Mouse (Mus musculus) layer of hippocampus, adult 18-20 months (tissue): ENCODE data around the gene Myo1d. TPM values are rescaled to one million over a fixed set of nuclear protein-coding genes. Genes with fewer than 3 reads are reported as not detected.

ENCODE experiments used
- DNase-seq, 2 experiments: peaks; one replicate each; pipeline ENCODE4 v3.0.0; 2022; ENCODE audit warnings: low spot score in 2 of 2
- total RNA-seq, 2 experiments: library from RNA; stranded (reverse); gene quantifications; 2 replicates each; pipeline ENCODE4 v1.2.3; 2021

Gene Myo1d
- total RNA-seq, 2 experiments from 2014 or later, result 8.6 to 9.9 TPM

DNA sequence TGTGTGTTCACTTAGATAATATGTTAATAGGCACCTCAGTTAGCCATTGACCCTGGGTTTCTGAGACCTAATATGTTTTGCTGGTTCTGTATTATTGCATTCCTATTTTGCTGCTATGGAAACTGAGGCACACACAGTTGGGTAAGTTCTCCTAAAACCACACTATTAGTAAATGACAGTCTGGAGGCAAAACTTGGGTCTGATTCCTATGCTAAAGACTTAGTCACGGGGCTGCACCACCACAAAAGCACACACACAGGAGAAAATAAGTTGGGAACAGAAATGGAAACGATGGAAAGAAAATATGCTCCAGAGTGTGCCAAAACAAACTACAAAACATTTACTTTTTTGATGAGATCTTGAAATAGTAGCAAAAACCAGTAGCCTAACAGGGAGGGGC is 45.1 kb downstream of the Myo1d start:
- no peak for DNase-seq

DNA sequence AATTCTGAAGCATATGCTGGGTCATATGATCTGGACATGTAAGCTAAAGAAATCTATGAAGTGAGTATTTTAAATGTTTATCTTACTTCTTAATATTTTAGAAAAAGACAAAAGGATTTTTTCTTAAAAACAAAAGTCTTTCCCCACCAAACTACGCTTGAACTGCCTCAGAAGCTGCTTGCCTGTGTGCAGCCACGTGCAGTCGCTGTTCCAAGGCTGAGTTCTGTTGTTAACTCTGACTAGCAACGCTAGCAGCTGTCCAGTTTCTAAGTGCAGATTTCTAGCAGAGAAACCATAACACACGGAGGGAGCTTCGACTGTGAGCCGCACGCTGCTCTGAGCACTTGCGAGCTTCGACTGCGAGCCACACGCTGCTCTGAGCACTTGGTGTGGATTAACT is 55.1 kb downstream of the Myo1d start:
- peak; percentile 12 to 47 for DNase-seq

DNA sequence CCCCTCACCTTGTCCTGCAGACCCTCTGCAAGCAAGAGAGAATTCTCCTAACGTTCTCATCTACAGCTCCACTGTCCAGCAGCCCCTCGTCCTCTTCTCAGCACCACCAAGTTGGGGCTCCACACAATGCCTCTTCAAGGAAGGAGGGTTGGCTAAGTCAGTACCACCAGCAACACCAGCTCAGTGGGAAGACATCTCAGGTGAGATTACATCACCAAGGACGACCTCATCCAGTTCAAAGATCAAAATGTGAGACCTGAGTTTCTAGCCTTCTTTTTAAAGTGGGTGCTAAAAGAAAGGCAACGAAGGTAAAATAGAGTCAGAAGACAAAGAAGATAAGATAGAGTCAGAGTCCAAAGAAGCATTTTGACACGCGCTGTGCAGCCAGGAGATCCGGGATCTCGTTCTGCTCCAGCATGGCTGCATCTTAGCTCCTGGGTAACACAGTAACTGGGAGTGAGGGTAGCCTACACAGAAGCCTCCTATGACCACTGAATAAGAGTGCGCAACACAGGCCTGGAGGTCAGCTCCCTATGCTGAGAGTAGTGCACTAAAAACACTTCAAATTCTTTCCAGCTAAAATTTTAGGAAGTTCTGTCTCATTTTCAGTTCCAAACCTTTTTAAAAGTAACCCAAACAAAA is 56.3 kb downstream of the Myo1d start:
- no peak for DNase-seq

DNA sequence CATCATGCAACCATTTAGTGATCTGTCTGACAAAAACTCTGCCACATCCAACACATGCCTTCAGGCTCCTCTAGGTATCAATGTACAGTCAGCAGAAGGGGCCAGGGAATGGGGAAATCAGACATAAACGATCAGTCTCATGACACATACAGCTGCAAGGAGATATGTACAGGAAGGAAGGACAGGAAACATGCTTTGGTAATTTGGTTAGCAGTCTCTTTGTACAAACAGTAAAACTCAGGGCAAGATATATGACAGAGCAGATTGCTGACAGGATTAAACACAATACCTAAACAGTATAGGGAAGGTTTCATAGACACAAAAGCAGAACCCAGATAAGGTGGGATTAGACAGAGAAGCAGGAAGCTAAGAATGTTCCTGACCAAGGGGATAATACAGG is 60.8 kb downstream of the Myo1d start:
- no peak for DNase-seq

DNA sequence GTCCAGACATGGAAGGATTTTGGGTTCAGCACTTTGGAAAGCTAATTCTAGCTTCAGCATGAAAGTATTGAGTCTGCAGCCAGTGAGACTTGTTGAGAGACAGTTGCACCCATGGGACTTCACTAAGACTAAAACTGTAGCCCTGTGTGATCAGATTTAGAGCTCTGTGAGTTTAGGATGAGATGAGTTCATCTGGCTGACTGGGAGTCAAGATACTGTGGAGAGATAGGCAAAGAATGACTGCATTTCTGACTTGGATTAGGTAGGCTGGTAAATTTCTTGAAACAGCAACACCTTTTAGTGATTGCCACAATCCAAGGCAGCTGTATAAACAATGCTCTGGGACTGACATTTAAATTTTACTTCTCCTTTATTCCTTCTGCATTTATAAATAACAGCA is 61.8 kb downstream of the Myo1d start:
- DNase-seq, result no peak

DNA sequence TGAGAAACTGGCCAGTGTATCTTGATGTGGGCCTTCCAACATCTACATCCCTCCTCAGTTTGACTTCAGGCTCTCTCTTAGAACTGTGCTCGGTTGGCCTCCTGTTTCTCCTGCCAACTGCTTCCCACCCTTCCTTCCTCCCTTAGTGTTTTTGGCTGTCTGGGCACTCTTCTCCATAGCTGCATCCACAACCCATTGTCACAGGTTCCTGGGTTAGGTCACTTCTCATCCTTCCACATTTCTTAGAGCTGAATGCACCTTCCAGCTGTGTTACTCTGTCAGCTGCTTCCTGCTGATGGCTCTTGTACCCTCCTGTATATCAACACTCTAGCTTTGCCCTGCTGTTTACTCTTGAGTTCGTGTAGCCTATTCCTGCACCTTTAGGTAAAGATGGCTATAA is 64.7 kb downstream of the Myo1d start:
- DNase-seq, result no peak

DNA sequence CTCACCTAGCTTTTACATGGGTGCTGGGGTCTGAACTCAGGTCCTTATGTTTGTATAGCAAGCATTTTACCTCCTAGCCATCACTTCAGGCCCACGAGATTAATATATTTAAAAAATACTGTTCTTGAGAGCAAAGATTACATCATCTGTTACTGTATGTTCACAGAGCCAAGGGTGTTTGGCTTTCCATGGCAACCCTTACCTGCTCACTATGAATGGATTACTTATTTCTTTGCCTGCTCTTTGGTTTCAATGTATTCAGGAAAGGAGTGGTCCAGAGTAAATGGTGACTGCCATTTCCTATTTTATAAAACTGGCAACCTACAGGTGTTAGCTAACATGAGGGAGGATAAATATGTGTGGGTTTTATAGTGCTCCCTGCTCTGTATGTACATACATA is 66.1 kb downstream of the Myo1d start:
- no peak for DNase-seq

DNA sequence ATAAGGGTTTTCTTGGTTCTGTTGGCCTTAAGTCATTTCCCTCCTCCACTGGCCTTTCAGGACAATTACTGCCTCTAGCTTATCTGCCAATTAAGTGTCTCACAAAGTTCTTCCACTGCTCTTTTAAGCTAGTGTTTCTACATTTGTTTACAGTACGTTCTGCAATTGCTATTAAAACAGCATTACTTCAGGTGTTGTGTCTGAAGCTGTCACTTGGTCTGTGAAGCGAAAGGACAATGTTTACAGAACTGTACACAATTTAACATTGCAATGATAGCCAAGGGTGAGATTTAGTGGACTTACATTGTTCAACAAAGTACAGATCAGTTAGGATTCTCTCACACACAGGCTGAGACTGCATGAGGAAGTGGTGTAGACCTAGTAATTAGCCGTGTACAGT is 67.6 kb downstream of the Myo1d start:
- no peak for DNase-seq

DNA sequence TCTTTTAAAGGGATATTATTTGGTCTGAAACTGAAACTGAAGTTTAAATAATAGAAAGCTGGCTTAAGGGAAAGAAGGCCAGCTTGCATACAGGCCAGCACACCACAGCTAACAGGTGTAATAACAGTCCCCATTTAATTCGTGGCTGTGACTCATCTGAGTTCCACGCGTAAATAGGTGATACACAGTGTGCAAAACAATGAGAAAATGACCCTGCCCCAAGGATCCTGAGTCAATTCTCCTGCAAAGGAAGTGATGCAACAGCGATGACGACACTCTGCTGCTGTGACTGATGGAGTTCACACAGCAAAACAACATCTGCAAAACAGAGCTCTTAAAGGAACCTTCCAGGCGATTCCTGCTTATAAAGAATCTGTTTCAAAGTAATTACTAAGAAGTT is 68.5 kb downstream of the Myo1d start:
- DNase-seq, result no peak

DNA sequence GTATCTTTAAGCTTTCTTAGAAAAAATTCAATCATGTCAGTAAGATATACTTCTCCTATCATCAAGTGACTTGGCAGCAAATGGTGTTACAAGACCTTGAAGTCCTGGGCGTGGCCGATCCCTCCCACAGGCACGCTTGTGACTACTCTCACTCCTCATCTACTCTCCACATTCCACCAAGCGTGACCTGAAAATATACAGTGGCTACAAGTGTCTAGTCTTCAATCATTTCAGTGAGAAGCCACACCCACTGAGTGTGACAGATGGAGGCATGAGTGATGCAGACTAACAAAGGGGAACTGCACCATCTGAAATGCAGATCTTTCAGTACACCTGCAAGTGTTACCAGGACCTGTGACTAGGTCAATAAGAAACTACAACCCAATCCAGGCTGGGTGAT is 79.2 kb downstream of the Myo1d start:
- DNase-seq, result no peak

DNA sequence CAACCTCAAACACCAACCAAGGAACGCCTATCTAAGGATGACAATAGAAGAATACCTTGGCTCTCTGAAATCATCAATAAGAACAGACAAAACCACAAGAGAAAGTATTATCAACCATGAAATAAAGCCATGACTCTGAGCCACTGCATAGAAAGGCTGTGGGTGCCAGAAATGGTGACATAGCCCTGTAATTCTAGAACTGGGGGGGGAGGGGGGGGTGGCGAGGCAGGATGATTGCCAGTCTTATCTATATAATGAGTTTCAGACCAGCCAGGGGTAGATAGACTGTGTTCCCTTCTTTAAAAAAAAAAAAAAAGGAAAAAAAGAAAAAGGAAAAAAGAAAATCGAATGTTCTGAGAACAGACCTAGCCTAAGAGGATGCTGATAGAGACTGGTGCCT is 81.1 kb downstream of the Myo1d start:
- no peak for DNase-seq

DNA sequence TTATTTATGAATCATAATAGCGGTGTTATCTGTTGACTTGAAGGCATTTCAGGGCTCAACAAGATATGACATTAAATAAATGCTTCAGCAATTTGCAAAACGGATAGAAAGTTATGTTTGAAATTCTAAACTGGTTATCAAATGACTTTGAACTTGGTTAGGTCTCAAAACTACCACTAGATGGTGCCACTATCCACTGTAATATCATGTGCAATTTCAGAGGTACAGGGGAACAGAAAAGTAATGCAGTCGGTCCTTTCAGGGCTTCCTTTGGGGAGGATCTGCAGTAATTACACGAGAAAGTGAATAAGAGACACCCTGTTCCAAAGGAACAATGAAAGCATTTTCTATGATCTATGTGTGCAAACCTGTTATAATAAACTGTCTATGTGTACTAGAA is 83.5 kb downstream of the Myo1d start:
- DNase-seq, result peak; percentile 8 to 61

DNA sequence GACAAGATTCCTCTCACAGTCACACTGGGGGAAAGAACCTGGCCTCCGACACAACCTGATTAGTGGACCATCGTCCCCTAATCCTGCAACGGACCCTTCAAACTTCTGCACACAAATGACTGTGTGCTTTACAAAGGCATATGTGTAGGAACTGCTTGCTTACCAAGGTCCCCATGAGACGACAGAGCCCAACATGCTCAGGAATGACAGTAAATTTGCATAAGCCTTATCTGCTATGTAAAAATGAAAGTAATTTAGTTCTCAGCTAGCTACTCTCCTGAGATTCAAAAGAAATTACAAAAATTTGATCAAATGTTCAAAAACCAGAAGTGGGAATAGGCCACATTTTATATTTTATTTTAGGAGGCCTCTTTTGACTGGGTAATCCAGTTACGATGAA is 95.2 kb downstream of the Myo1d start:
- DNase-seq, result no peak

DNA sequence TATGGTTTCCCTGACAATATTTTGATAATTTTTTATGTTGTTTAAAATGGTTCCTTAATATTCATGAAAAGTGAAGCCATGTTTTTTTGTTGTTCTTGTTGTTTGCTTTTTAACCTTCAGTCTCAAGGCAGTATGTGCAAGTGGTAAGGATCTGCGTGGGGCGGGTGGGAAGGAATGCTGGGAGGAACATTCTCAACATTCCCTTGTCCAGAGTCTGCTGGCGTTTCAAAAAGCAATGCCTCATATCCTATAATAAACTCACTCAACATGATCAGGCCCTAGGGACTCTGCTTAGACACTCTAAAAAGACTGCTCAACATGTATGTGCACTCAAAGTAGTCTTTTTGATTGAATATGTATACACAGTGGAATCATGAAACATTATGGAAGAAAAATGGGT is 97.1 kb downstream of the Myo1d start:
- DNase-seq, result no peak

DNA sequence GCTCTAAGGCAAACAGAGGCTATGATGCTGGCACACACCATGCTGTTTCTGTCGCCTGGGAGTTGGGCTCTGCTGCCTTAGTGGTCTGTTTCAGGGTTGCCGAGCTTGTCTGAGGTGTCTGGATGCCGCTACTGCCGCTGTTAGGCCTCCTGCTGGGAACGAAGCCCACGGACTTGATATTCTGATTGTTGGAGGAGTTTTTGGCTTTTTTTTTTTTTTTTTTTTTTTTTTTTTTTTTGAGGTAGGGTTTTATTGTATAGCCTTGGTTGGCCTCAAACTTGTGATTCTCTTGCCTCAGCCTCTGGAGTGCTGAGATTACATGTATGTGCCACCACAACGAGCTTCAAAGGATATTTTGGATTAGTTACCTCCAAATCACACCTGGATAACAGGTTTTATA is 106.8 kb downstream of the Myo1d start:
- no peak for DNase-seq

DNA sequence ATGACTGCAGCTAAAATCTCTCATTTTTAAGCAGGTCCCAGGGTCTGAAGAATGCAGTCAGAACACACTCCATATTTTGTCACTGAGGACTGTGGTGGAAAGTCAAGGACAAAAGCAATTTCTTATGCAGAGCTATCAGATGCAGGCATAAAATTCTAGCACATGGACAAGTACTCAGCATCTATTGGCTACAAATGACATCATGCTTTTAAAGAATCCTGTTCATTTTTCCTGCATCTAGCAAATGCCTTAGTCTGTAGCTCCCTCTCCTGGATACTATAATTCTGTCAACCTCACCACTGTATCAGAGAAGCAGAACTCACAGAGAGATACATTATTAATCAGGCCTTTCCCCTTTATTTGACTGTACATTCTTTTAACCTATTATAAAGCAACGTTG is 109.4 kb downstream of the Myo1d start:
- peak; percentile 22 to 85 for DNase-seq

DNA sequence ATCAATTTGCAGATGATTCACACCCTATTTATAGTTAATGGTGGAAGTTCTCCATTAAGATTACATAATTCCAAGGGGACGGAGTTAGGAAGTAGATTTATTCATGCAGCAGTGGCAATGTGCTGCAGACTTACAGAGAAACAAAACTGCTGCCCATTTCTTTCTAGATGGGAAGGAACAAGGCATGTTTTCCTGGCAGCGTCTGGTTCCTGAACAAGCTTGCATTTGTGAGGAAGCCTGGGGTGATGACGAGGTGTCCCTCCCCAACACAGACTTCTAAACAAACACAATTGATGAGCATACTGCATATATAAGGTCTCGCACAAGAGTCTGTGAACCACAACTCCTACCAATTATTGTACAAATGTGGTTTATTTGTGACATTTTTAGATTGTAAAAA is 109.9 kb downstream of the Myo1d start:
- peak in 1 of 2 experiments; percentile 61 for DNase-seq

DNA sequence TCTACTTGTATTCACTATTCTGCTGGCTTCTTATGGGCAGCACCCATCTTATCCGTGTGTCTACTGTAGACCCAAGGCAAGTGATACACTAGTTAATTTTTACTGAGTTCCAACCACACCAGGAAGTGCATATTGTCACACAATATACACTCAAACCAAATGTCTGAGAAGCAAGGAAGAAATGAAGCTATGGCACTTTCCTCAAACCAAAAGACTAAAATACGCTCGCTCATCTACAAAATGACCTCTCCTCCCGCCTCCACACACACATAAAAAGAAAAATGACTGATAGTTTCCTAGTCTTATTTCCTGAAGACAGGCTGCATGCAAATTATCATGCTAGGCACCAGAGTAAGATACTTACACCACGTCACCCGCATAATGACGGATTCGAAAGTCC is 113.6 kb downstream of the Myo1d start:
- no peak for DNase-seq

DNA sequence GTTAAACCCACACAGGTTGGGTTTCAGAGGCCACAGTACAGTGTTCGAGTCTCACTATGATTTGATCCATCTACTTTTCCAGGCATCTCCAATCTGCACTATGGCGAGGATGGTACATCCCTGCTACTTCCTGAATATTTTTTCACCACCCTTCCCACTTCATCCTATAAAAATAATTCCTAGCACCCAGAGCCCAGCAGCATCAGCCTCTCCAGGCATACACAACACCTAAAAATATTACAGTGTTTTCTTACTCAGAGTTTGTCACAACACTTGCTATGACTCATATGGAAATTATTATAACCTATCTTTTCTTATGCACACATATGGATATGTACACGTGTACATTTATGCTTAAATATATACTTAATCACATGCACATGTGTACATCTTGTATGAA is 115.6 kb downstream of the Myo1d start:
- DNase-seq, result no peak

DNA sequence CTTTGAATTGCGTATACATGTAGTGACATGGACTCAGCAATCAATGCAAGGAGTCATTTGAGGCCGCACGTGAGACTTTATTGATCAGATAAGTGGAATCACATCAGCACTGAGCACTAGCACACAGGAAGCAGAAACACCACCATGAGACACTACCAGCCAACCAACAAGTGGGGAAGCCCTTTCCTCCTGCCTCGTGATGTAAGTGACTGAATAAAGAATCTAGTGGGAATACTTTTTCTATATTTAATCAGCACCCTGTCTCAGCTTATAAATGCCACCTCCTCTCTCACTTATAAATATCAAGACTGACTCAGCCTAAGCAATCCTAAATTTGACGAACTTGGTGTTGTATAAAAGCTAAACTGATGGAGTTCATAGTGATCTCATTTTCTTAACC is 134.7 kb downstream of the Myo1d start:
- no peak for DNase-seq

DNA sequence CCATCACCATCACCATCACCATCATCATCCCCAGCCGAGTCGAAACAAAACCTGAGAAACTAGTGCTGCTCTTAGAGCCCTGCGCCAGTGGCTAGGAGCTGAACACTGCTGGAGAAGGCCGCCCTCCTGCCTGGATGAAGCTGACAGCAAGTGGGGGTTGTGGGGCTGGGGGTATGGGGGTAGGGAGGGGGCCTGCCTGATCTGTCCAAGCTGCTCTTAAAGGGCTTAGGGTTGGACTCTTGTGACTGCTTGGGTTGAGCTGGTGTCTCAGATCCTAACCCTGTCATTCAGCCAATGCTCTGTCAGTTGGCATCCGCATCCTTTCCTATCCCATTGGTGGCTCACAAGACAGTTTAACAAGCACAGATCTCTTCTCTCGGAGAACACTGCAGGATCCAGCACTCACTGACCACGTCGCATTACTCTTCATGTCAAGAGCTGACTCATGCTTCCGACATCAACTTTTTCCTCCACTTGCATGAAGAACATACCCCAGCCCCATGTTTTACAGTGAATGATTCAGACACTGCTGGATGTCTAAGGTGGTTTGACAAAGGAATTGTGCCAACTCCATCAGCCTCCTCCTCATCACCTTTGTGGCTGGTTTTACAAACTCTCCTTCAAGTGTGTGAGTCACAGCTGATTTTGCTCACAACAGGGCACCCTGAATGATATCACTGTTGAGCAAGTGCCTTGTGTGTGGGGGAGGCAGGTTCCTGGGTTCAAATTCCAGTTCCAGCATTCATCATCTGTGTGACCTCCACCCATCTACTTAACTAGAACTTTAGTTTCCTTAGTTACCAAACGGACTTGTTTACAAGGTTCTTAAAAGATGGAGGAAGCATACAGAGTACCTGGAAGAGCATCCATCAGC is 150.6 kb downstream of the Myo1d start:
- DNase-seq, result no peak

DNA sequence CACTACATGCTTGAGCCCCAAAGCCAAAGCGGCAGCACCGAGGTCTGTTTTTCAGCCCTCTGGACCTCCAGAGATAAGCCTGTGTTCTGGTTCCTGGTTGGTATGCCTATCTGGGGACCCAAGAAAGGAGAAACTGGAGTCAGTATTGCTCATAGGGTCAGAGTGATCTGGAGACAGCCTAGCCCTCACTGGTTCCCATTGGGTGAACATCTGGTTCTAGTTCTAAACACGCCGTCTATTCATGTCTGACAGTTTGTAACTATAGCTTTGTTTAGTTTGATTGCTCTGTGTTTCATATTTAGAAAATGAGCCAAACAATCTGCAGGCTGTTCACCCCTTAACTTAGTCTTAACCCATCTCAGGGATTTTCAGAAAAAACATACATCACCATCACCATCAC is 151.2 kb downstream of the Myo1d start:
- no peak for DNase-seq

DNA sequence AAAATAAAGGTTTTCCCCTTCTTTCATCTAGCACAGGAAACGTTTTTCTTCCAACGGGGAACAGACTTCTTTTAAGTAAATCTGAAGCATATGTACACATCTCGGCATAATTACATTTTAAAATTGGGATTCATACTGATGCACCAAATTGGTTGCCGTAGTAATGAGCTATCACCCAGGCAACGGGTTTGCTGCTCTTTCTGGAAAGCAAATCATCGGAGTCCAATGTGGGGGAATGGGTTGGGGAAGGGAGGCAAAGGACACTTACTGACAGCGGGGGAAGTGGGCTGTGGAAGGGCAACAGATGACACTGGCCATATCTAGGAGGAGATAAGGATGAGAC is 156.8 kb downstream of the Myo1d start:
- peak; percentile 78 to 89 for DNase-seq
